Mouse (Mus musculus) midbrain, embryonic 11.5 days (tissue): ENCODE results near the gene Padi3. TPM values are rescaled to one million over a fixed set of nuclear protein-coding genes. Genes with fewer than 3 reads are reported as not detected.

Experiments
- ATAC-seq: fragments of 200-750 bp; cut with Nextera tagmentation; 2 replicates; pipeline ENCODE4 v1.8.0; 2017; ENCODE audit warnings: moderate TSS enrichment, moderate library complexity; ENCODE audit not compliant: low FRiP score
- DNase-seq: peaks from one replicate; pipeline ENCODE4 v3.0.0; 2015; ENCODE audit warnings: low spot score; ENCODE audit errors: missing footprints
- H3K27ac ChIP-seq: fragments of 300-500 bp; sonication (generic); 2 replicates; pipeline ENCODE4 v1.5.1; 2014; ENCODE audit warnings: low read depth, low read length
- H3K27me3 ChIP-seq: fragments of 300-500 bp; sonication (generic); 2 replicates; pipeline ENCODE4 v1.6.1; 2014; ENCODE audit warnings: mild to moderate bottlenecking, low read length, moderate library complexity, mixed read lengths; ENCODE audit not compliant: control insufficient read depth, insufficient read depth
- H3K36me3 ChIP-seq: fragments of 300-500 bp; sonication (generic); 2 replicates; pipeline ENCODE4 v1.6.1; 2014; ENCODE audit warnings: mild to moderate bottlenecking, low read length, moderate library complexity, mixed read lengths; ENCODE audit not compliant: control insufficient read depth, insufficient read depth
- H3K4me1 ChIP-seq: fragments of 300-500 bp; sonication (generic); 2 replicates; pipeline ENCODE4 v1.6.1; 2014; ENCODE audit warnings: low read length; ENCODE audit not compliant: control insufficient read depth, insufficient read depth
- H3K4me2 ChIP-seq: fragments of 300-500 bp; sonication (generic); 2 replicates; pipeline ENCODE4 v1.6.1; 2014; ENCODE audit warnings: mild to moderate bottlenecking, moderate library complexity
- H3K4me3 ChIP-seq: fragments of 300-500 bp; sonication (generic); 2 replicates; pipeline ENCODE4 v1.5.1; 2014; ENCODE audit warnings: low read depth, low read length
- H3K9ac ChIP-seq: fragments of 300-500 bp; sonication (generic); 2 replicates; pipeline ENCODE4 v1.6.1; 2014; ENCODE audit warnings: low read length
- H3K9me3 ChIP-seq: fragments of 300-500 bp; sonication (generic); 2 replicates; pipeline ENCODE4 v1.6.1; 2016; ENCODE audit warnings: low read length; ENCODE audit not compliant: control insufficient read depth
- WGBS: fragments of 180-500 bp; shearing (Covaris S2); extraction: QIAGEN DNeasy Blood & Tissue Kit; methylation state at CpG from one replicate; pipeline ENCODE4 v1.1.7; 2014; 5-methylcytosine and 5-hydroxymethylcytosine counted together
- polyA plus RNA-seq: library from polyadenylated mRNA; unstranded; fragments of >200 nt; fragmentation: Nextera tagmentation; extraction: Ambion mirVana; gene quantifications from 2 replicates; pipeline ENCODE4 v1.2.1, GENCODE M21; 2014

Gene Padi3
- polyA plus RNA-seq, 1 experiment from 2014 or later = not detected

DNA sequence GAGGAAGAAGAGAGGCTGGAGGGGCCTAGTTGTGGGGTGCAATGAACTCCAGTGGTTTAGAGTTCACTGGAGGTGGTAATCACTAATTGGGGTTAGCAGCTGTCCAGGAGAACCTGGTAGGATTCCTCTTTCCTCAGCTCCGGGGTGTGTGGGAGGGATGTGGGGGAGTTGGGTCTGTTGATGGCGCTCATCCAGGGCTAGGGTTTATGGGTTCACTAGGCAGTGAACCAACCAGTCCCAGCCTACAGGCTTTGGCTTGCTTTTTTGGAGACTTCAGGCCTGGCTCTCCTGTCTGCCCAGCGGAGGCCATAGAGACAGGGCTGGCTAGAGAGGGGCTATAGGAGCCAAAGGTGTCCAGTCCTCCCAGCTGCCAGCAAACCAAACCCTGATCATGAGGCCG, 20.5 kb downstream of the Padi3 start:
- no peak overlapping the region for H3K4me2 ChIP-seq
- no peaks in the 10 kb centered on the region for H3K27me3 ChIP-seq
- H3K9ac ChIP-seq = no peak overlapping the region
- no peaks in the 10 kb centered on the region for H3K36me3 ChIP-seq
- no peak for DNase-seq
- 91% methylated on average over 4 of the region's 4 CpGs for WGBS
- ATAC-seq = no peak
- H3K27ac ChIP-seq = no peak overlapping the region
- H3K9me3 ChIP-seq = no peaks in the 10 kb centered on the region
- no peak overlapping the region for H3K4me3 ChIP-seq
- no peaks in the 10 kb centered on the region for H3K4me1 ChIP-seq

- Histone ChIP-seq H3K4me3 (no peak overlapping the region), H3K4me1 (no peaks in the 10 kb centered on the region), H3K36me3 (no peaks in the 10 kb centered on the region), H3K9ac (no peak overlapping the region), H3K4me2 (no peak overlapping the region), H3K27me3 (no peaks in the 10 kb centered on the region), H3K27ac (no peak overlapping the region), H3K9me3 (no peaks in the 10 kb centered on the region)
- ATAC-seq (peak; percentile 27; the same call in 1 of the 2 replicates), DNase-seq (peak; percentile 91)
- 46% methylated on average over 6 of the region's 6 CpGs for WGBS
Observed at GRCm38 (mm10) chr4:140788983-140789382, 21.5 kb downstream of the Padi3 start.

DNA sequence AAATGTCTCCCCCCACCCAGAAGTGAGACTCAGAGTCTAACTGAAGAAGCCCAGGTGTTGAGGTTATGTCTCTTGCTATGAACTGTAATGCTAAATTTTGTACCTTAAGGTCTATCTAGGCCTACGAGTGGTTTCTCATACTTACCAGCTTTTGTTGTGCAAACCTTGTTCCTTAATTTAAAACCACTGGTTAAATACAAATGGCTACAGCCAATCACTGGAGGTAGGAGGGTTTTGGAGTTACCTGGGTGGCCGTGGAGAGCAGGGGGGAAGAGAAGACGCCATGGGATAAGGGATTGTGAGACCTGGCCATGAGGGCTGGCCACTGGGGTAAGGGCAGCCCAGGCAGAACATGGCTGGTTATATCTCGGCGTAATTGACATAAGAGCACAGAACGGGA, 22.2 kb downstream of the Padi3 start:
- WGBS = 83% methylated on average over 6 of the region's 6 CpGs
- Histone ChIP-seq H3K9ac (no peak overlapping the region), H3K27ac (no peak overlapping the region), H3K36me3 (no peaks in the 10 kb centered on the region), H3K4me1 (no peaks in the 10 kb centered on the region), H3K4me3 (no peak overlapping the region), H3K27me3 (no peaks in the 10 kb centered on the region), H3K4me2 (no peak overlapping the region), H3K9me3 (no peaks in the 10 kb centered on the region)
- DNase-seq = peak; percentile 62
- no peak for ATAC-seq

GRCm38 (mm10) chr4:140787414-140787813, 23.0 kb downstream of the Padi3 start:
- WGBS = 70% methylated on average over 4 of the region's 4 CpGs
- DNase-seq (no peak), ATAC-seq (no peak)
- H3K4me1 ChIP-seq = no peaks in the 10 kb centered on the region
- no peaks in the 10 kb centered on the region for H3K36me3 ChIP-seq
- no peak overlapping the region for H3K27ac ChIP-seq
- H3K9ac ChIP-seq = no peak overlapping the region
- H3K27me3 ChIP-seq = no peaks in the 10 kb centered on the region
- H3K4me2 ChIP-seq = no peak overlapping the region
- H3K9me3 ChIP-seq = no peaks in the 10 kb centered on the region
- no peak overlapping the region for H3K4me3 ChIP-seq

- 84% methylated on average over 5 of the region's 5 CpGs for whole genome bisulfite sequencing
- Histone ChIP-seq H3K4me1 (no peaks in the 10 kb centered on the region), H3K9ac (no peak overlapping the region), H3K4me3 (no peak overlapping the region), H3K36me3 (no peaks in the 10 kb centered on the region), H3K27ac (no peak overlapping the region), H3K9me3 (no peaks in the 10 kb centered on the region), H3K27me3 (no peaks in the 10 kb centered on the region), H3K4me2 (no peak overlapping the region)
- DNase-seq (no peak), ATAC-seq (no peak)
Observed at GRCm38 (mm10) chr4:140785217-140785616, 25.2 kb downstream of the Padi3 start.

GRCm38 (mm10) chr4:140784292-140784945, 26.0 kb downstream of the Padi3 start:
- no peak for ATAC-seq
- 94% methylated on average over 9 of the region's 9 CpGs for WGBS
- Histone ChIP-seq H3K27ac (no peak overlapping the region), H3K9me3 (no peaks in the 10 kb centered on the region), H3K9ac (no peak overlapping the region), H3K27me3 (no peaks in the 10 kb centered on the region), H3K4me3 (no peak overlapping the region), H3K36me3 (no peaks in the 10 kb centered on the region), H3K4me2 (no peak overlapping the region), H3K4me1 (no peaks in the 10 kb centered on the region)
- peak; percentile 59 for DNase-seq

- no peak overlapping the region for H3K9ac ChIP-seq
- H3K9me3 ChIP-seq = no peaks in the 10 kb centered on the region
- H3K4me1 ChIP-seq = no peaks in the 10 kb centered on the region
- 90% methylated on average over 9 of the region's 9 CpGs for WGBS
- no peaks in the 10 kb centered on the region for H3K27me3 ChIP-seq
- H3K4me2 ChIP-seq = no peak overlapping the region
- H3K4me3 ChIP-seq = no peak overlapping the region
- H3K27ac ChIP-seq = no peak overlapping the region
- ATAC-seq = no peak
- H3K36me3 ChIP-seq = no peaks in the 10 kb centered on the region
- DNase-seq = no peak
Observed at GRCm38 (mm10) chr4:140782821-140783220, 27.6 kb downstream of the Padi3 start.

DNA sequence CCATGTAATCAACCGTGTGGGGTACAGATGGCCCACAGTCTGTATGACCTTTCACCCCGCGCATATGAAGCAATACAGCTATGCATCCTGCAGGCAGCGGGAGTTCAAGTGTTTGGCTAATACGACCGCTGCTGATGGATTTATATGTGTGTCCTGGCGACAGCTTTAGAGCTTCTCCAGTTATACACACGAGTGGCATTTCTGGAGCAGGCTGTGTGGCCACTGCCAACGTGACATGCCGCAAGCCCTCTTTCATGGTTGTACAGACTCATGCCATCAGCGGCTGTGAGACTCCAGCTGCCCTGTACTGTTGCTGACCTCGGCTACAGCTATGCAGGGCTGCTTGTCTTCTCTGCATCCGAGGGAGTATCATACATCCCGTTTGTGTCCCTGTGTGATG, 29.9 kb downstream of the Padi3 start:
- Histone ChIP-seq H3K4me3 (no peak overlapping the region), H3K4me2 (no peak overlapping the region), H3K27ac (no peak overlapping the region), H3K27me3 (no peaks in the 10 kb centered on the region), H3K4me1 (no peaks in the 10 kb centered on the region), H3K9ac (no peak overlapping the region), H3K9me3 (no peaks in the 10 kb centered on the region), H3K36me3 (no peaks in the 10 kb centered on the region)
- WGBS = 89% methylated on average over 14 of the region's 14 CpGs
- DNase-seq (peak; percentile 56), ATAC-seq (no peak)

DNA sequence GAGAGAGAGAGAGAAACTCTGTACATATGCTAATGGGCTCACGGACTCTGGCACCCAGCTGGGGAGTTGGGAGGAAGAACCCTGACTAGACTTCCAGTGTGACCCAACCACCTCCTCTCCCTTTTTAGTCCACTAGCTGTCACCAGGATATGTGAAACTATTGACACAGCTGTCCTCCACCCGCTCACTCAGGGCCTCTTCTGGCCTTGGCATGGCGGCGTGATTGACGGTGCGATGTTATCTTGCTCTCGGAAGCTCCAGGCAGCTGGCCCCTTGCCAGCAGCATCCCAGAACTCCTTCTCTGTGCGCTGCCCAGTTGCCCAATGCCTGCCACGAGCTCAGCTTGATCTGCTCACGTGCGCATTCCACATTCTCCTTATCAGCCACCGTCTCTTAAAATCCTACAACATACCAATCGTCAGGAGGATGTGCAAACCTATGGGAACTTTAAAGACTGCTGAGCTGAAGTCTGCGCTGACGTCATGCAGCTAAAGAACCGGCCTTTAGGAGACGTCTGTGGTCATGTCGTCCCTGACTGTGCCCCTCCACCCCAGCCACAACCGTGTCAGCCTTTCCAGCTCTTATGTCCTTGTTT, 30.5 kb downstream of the Padi3 start:
- H3K4me2 ChIP-seq = no peak overlapping the region
- 66% methylated on average over 19 of the region's 19 CpGs for WGBS

More for the DNA sequence above, 30.5 kb downstream of the Padi3 start:
- no peaks in the 10 kb centered on the region for H3K27me3 ChIP-seq
- H3K4me3 ChIP-seq = no peak overlapping the region
- H3K36me3 ChIP-seq = no peaks in the 10 kb centered on the region
- ATAC-seq (peak; percentile 38; the same call in 1 of the 2 replicates), DNase-seq (peak; percentile 83)
- no peaks in the 10 kb centered on the region for H3K4me1 ChIP-seq
- no peak overlapping the region for H3K27ac ChIP-seq
- H3K9ac ChIP-seq = no peak overlapping the region
- no peaks in the 10 kb centered on the region for H3K9me3 ChIP-seq
